Mouse (Mus musculus) midbrain, embryonic 16.5 days (tissue): Measurements from ENCODE around the gene Kcnip4. TPM values are rescaled to one million over a fixed set of nuclear protein-coding genes. Genes with fewer than 3 reads are reported as not detected.
A peak's percentile ranks its signal among the peaks of the same experiment; 100 is the strongest.

Experiments
- ATAC-seq: fragments of 200-750 bp; cut with Nextera tagmentation; 2 replicates; pipeline ENCODE4 v1.8.0; 2017; ENCODE audit warnings: moderate TSS enrichment
- H3K27ac ChIP-seq: fragments of 300-500 bp; sonication (generic); 2 replicates; pipeline ENCODE4 v1.5.1; 2014; ENCODE audit warnings: mild to moderate bottlenecking, low read length, mixed read lengths
- H3K27me3 ChIP-seq: fragments of 300-500 bp; sonication (generic); 2 replicates; pipeline ENCODE4 v1.6.1; 2014; ENCODE audit warnings: low read depth, low read length, mixed read lengths; ENCODE audit not compliant: control insufficient read depth, insufficient read depth
- H3K36me3 ChIP-seq: fragments of 300-500 bp; sonication (generic); 2 replicates; pipeline ENCODE4 v1.6.1; 2014; ENCODE audit warnings: mild to moderate bottlenecking, low read length, moderate library complexity, mixed read lengths; ENCODE audit not compliant: control insufficient read depth, insufficient read depth
- H3K4me1 ChIP-seq: fragments of 300-500 bp; sonication (generic); 2 replicates; pipeline ENCODE4 v1.6.1; 2014; ENCODE audit warnings: mild to moderate bottlenecking, low read length, mixed read lengths; ENCODE audit not compliant: control insufficient read depth, insufficient read depth
- H3K4me2 ChIP-seq: fragments of 300-500 bp; sonication (generic); 2 replicates; pipeline ENCODE4 v1.6.1; 2014; ENCODE audit warnings: mild to moderate bottlenecking, low read length, mixed read lengths
- H3K4me3 ChIP-seq: fragments of 300-500 bp; sonication (generic); 2 replicates; pipeline ENCODE4 v1.5.1; 2014; ENCODE audit warnings: low read depth, mild to moderate bottlenecking, low read length, moderate library complexity, mixed read lengths
- H3K9ac ChIP-seq: fragments of 300-500 bp; sonication (generic); 2 replicates; pipeline ENCODE4 v1.6.1; 2014; ENCODE audit warnings: low read depth, low read length, mixed read lengths
- H3K9me3 ChIP-seq: fragments of 300-500 bp; sonication (generic); replicated peaks from 2 replicates; pipeline ENCODE4 v1.6.1; 2014; ENCODE audit warnings: mild to moderate bottlenecking, low read length, mixed read lengths; ENCODE audit not compliant: control insufficient read depth, poor library complexity, severe bottlenecking
- WGBS: fragments of 180-500 bp; shearing (Covaris S2); extraction: QIAGEN DNeasy Blood & Tissue Kit; methylation state at CpG from one replicate; pipeline ENCODE4 v1.1.7; 2014; 5-methylcytosine and 5-hydroxymethylcytosine counted together
- polyA plus RNA-seq: library from polyadenylated mRNA; unstranded; fragments of >200 nt; fragmentation: Nextera tagmentation; extraction: Ambion mirVana; gene quantifications from 2 replicates; pipeline ENCODE4 v1.2.1, GENCODE M21; 2015

The Kcnip4 gene
- polyA plus RNA-seq, 1 experiment from 2014 or later: 22.7 TPM

- Histone ChIP-seq H3K4me2 (no peak overlapping the region), H3K9me3 (no peaks in the 10 kb centered on the region), H3K9ac (no peak overlapping the region), H3K4me1 (no peaks in the 10 kb centered on the region), H3K4me3 (no peak overlapping the region), H3K27ac (no peak overlapping the region), H3K36me3 (no peaks in the 10 kb centered on the region), H3K27me3 (no peaks in the 10 kb centered on the region)
- peak; percentile 48 for ATAC-seq
Observed at GRCm38 (mm10) chr5:48430459-48430858, 1094.2 kb downstream of the Kcnip4 start.

- Histone ChIP-seq H3K9me3 (no peaks in the 10 kb centered on the region), H3K27ac (no peak overlapping the region), H3K4me1 (no peaks in the 10 kb centered on the region), H3K4me2 (no peak overlapping the region), H3K36me3 (no peaks in the 10 kb centered on the region), H3K9ac (no peak overlapping the region), H3K4me3 (no peak overlapping the region), H3K27me3 (no peaks in the 10 kb centered on the region)
- 76% methylated on average over 1 of the region's 1 CpGs for WGBS
- no peak for ATAC-seq
Observed at GRCm38 (mm10) chr5:48421957-48422356, 1102.8 kb downstream of the Kcnip4 start.

GRCm38 (mm10) chr5:48419741-48420140, 1105.0 kb downstream of the Kcnip4 start:
- Histone ChIP-seq H3K9me3 (no peaks in the 10 kb centered on the region), H3K4me2 (no peak overlapping the region), H3K4me3 (no peak overlapping the region), H3K4me1 (no peaks in the 10 kb centered on the region), H3K27me3 (no peaks in the 10 kb centered on the region), H3K36me3 (no peaks in the 10 kb centered on the region), H3K9ac (no peak overlapping the region), H3K27ac (no peak overlapping the region)
- 90% methylated on average over 2 of the region's 2 CpGs for WGBS
- no peak for ATAC-seq

- no peaks in the 10 kb centered on the region for H3K9me3 ChIP-seq
- no peaks in the 10 kb centered on the region for H3K36me3 ChIP-seq
- 96% methylated on average over 4 of the region's 4 CpGs for WGBS
- H3K9ac ChIP-seq: no peak overlapping the region
- no peak overlapping the region for H3K4me2 ChIP-seq
- H3K27ac ChIP-seq: no peak overlapping the region
- H3K4me1 ChIP-seq: no peaks in the 10 kb centered on the region
- H3K27me3 ChIP-seq: no peaks in the 10 kb centered on the region
- ATAC-seq: no peak
- no peak overlapping the region for H3K4me3 ChIP-seq
Observed at GRCm38 (mm10) chr5:48412261-48412660, 1112.4 kb downstream of the Kcnip4 start.

- H3K36me3 ChIP-seq: no peaks in the 10 kb centered on the region
- no peak for ATAC-seq
- H3K9me3 ChIP-seq: no peaks in the 10 kb centered on the region
- no peak overlapping the region for H3K4me3 ChIP-seq
- 87% methylated on average over 4 of the region's 4 CpGs for WGBS
- H3K27ac ChIP-seq: no peak overlapping the region
- H3K27me3 ChIP-seq: no peaks in the 10 kb centered on the region
- H3K4me1 ChIP-seq: no peaks in the 10 kb centered on the region
- no peak overlapping the region for H3K9ac ChIP-seq
- H3K4me2 ChIP-seq: no peak overlapping the region
Observed at GRCm38 (mm10) chr5:48411462-48411861, 1113.2 kb downstream of the Kcnip4 start.

- Histone ChIP-seq H3K4me1 (no peaks in the 10 kb centered on the region), H3K27me3 (no peaks in the 10 kb centered on the region), H3K27ac (no peak overlapping the region), H3K4me3 (no peak overlapping the region), H3K9me3 (no peaks in the 10 kb centered on the region), H3K4me2 (no peak overlapping the region), H3K36me3 (no peaks in the 10 kb centered on the region), H3K9ac (no peak overlapping the region)
- 67% methylated on average over 5 of the region's 5 CpGs for WGBS
- ATAC-seq: no peak
Observed at GRCm38 (mm10) chr5:48410348-48410747, 1114.4 kb downstream of the Kcnip4 start.

GRCm38 (mm10) chr5:48408276-48408675, 1116.4 kb downstream of the Kcnip4 start:
- Histone ChIP-seq H3K9ac (no peak overlapping the region), H3K4me3 (no peak overlapping the region), H3K4me2 (no peak overlapping the region), H3K27ac (no peak overlapping the region), H3K9me3 (no peaks in the 10 kb centered on the region), H3K4me1 (no peaks in the 10 kb centered on the region), H3K27me3 (no peaks in the 10 kb centered on the region), H3K36me3 (no peaks in the 10 kb centered on the region)
- WGBS: 86% methylated on average over 4 of the region's 4 CpGs
- ATAC-seq: no peak

GRCm38 (mm10) chr5:48402497-48402896, 1122.2 kb downstream of the Kcnip4 start:
- Histone ChIP-seq H3K27ac (no peak overlapping the region), H3K4me2 (no peak overlapping the region), H3K36me3 (no peaks in the 10 kb centered on the region), H3K4me3 (no peak overlapping the region), H3K9me3 (no peaks in the 10 kb centered on the region), H3K4me1 (no peaks in the 10 kb centered on the region), H3K27me3 (no peaks in the 10 kb centered on the region), H3K9ac (no peak overlapping the region)
- WGBS: 78% methylated on average over 3 of the region's 3 CpGs
- ATAC-seq: no peak

- H3K4me2 ChIP-seq: peak overlapping the region; percentile 73
- ATAC-seq: peak; percentile 100
- WGBS: under 1% methylated on average over 44 of the region's 44 CpGs
- peaks cover 4% of the 10 kb centered on the region for H3K36me3 ChIP-seq
- peak overlapping the region; percentile 99 for H3K4me3 ChIP-seq
- peak overlapping the region; percentile 77 for H3K27ac ChIP-seq
- peaks cover 5% of the 10 kb centered on the region for H3K4me1 ChIP-seq
- no peaks in the 10 kb centered on the region for H3K27me3 ChIP-seq
- no peaks in the 10 kb centered on the region for H3K9me3 ChIP-seq
- H3K9ac ChIP-seq: peak overlapping the region; percentile 86
Observed at GRCm38 (mm10) chr5:48371890-48372766, 1152.6 kb downstream of the Kcnip4 start.
